Mouse (Mus musculus) hindbrain, postnatal 0 days (tissue): ENCODE results near the gene Rbm38. TPM values are rescaled to one million over a fixed set of nuclear protein-coding genes. Genes with fewer than 3 reads are reported as not detected.

Experiments
- ATAC-seq: fragments of 200-750 bp; cut with Nextera tagmentation; 2 replicates; pipeline ENCODE4 v1.8.0; 2017; ENCODE audit warnings: mild to moderate bottlenecking, moderate TSS enrichment, moderate library complexity
- DNase-seq: peaks from one replicate; pipeline ENCODE4 v3.0.0-alpha.2; 2015; ENCODE audit warnings: low spot score
- H3K27ac ChIP-seq: fragments of 300-500 bp; sonication (generic); 2 replicates; pipeline ENCODE4 v1.5.1; 2014; ENCODE audit warnings: mild to moderate bottlenecking
- H3K27me3 ChIP-seq: fragments of 300-500 bp; sonication (generic); 2 replicates; pipeline ENCODE4 v1.6.1; 2014; ENCODE audit warnings: low read length, mixed read lengths; ENCODE audit not compliant: insufficient read depth
- H3K36me3 ChIP-seq: fragments of 300-500 bp; sonication (generic); 2 replicates; pipeline ENCODE4 v1.6.1; 2014; ENCODE audit warnings: low read length, mixed read lengths; ENCODE audit not compliant: insufficient read depth
- H3K4me1 ChIP-seq: fragments of 300-500 bp; sonication (generic); 2 replicates; pipeline ENCODE4 v1.6.1; 2014; ENCODE audit warnings: antibody characterized with exemption, low read length, mixed read lengths; ENCODE audit not compliant: insufficient read depth
- H3K4me2 ChIP-seq: fragments of 300-500 bp; sonication (generic); 2 replicates; pipeline ENCODE4 v1.6.1; 2014; ENCODE audit warnings: low read depth, mild to moderate bottlenecking, low read length, moderate library complexity, mixed read lengths
- H3K4me3 ChIP-seq: fragments of 300-500 bp; sonication (generic); 2 replicates; pipeline ENCODE4 v1.5.1; 2014; ENCODE audit warnings: low read length
- H3K9ac ChIP-seq: fragments of 300-500 bp; sonication (generic); replicated peaks from 2 replicates; pipeline ENCODE4 v1.6.1; 2014; ENCODE audit warnings: mild to moderate bottlenecking, low read length, moderate library complexity, mixed read lengths
- H3K9me3 ChIP-seq: fragments of 300-500 bp; sonication (generic); 2 replicates; pipeline ENCODE4 v1.6.1; 2016; ENCODE audit warnings: low read length, mixed read lengths
- CTCF ChIP-seq: IDR thresholded peaks from 2 replicates; pipeline ENCODE4 v1.5.1; 2016; ENCODE audit warnings: antibody characterized with exemption, control low read depth, low read depth
- WGBS: fragments of 180-500 bp; shearing (Covaris S2); extraction: QIAGEN DNeasy Blood & Tissue Kit; methylation state at CpG from one replicate; pipeline ENCODE4 v1.1.7; 2014; 5-methylcytosine and 5-hydroxymethylcytosine counted together
- polyA plus RNA-seq: library from polyadenylated mRNA; unstranded; fragments of >200 nt; fragmentation: Nextera tagmentation; extraction: Ambion mirVana; gene quantifications from 2 replicates; pipeline ENCODE4 v1.2.1, GENCODE M21; 2015
- total RNA-seq: library from RNA; depleted of rRNA; stranded (reverse); fragments of >200 nt; gene quantifications from 2 replicates; pipeline ENCODE4 v1.2.3, GENCODE M21; 2014

Gene Rbm38
- total and polyA plus RNA-seq, 2 experiments from 2014 or later = 10.3 to 12.6 TPM

GRCm38 (mm10) chr2:172977409-172978130 lies 42.7 kb upstream of the Rbm38 start, which contains the start of gene Spo11:
Spo11 (plus strand) TSS chr2:172977700.
- H3K27ac ChIP-seq = no peak within 1 kb of the TSS
- H3K4me2 ChIP-seq = peak within 1 kb of the TSS; percentile 16
- no peak for DNase-seq
- H3K9me3 ChIP-seq = no peaks in the 10 kb centered on the region
- H3K36me3 ChIP-seq = no peaks in the 10 kb centered on the region
- no peaks in the 10 kb centered on the region for H3K27me3 ChIP-seq
- H3K4me3 ChIP-seq = no peak within 1 kb of the TSS
- H3K9ac ChIP-seq = no peak within 1 kb of the TSS
- TF ChIP-seq CTCF = no peak
- ATAC-seq = no peak
- peaks cover 8% of the 10 kb centered on the region; the same call in 1 of the 2 replicates for H3K4me1 ChIP-seq
- 16% methylated on average over 14 of the region's 14 CpGs for WGBS

- Histone ChIP-seq H3K27ac (no peak overlapping the region), H3K4me3 (no peak overlapping the region), H3K36me3 (no peaks in the 10 kb centered on the region), H3K4me2 (0 out of 2 replicates have a peak overlapping the region, but pooled peaks have one; percentile 16), H3K4me1 (peaks cover 8% of the 10 kb centered on the region; the same call in 1 of the 2 replicates), H3K9me3 (no peaks in the 10 kb centered on the region), H3K9ac (no peak overlapping the region), H3K27me3 (no peaks in the 10 kb centered on the region)
- no peak for TF ChIP-seq CTCF
- ATAC-seq (peak; percentile 66), DNase-seq (peak; percentile 42)
- 49% methylated on average over 4 of the region's 4 CpGs for WGBS
Measured at GRCm38 (mm10) chr2:172978131-172978633, 42.1 kb upstream of the Rbm38 start.

- H3K9me3 ChIP-seq = no peaks in the 10 kb centered on the region
- H3K27ac ChIP-seq = no peak overlapping the region
- H3K4me1 ChIP-seq = peaks cover 8% of the 10 kb centered on the region; the same call in 1 of the 2 replicates
- H3K9ac ChIP-seq = no peak overlapping the region
- 94% methylated on average over 43 of the region's 43 CpGs for WGBS
- H3K36me3 ChIP-seq = no peaks in the 10 kb centered on the region
- no peaks in the 10 kb centered on the region for H3K27me3 ChIP-seq
- H3K4me2 ChIP-seq = no peak overlapping the region
- no peak for TF ChIP-seq CTCF
- no peak overlapping the region for H3K4me3 ChIP-seq
- DNase-seq (no peak), ATAC-seq (no peak)
Measured at GRCm38 (mm10) chr2:172979666-172980345, 40.5 kb upstream of the Rbm38 start.

- Histone ChIP-seq H3K4me2 (no peak overlapping the region), H3K27ac (no peak overlapping the region), H3K9ac (no peak overlapping the region), H3K27me3 (no peaks in the 10 kb centered on the region), H3K36me3 (no peaks in the 10 kb centered on the region), H3K4me1 (no peaks in the 10 kb centered on the region), H3K4me3 (no peak overlapping the region), H3K9me3 (no peaks in the 10 kb centered on the region)
- ATAC-seq (no peak), DNase-seq (peak; percentile 47)
- peak; percentile 56 for TF ChIP-seq CTCF
- WGBS = 75% methylated on average over 9 of the region's 9 CpGs
Measured at GRCm38 (mm10) chr2:172982776-172983561, 37.3 kb upstream of the Rbm38 start.

GRCm38 (mm10) chr2:172990161-172990560 lies 30.1 kb upstream of the Rbm38 start:
- Histone ChIP-seq H3K4me1 (no peaks in the 10 kb centered on the region), H3K27ac (no peak overlapping the region), H3K9me3 (no peaks in the 10 kb centered on the region), H3K9ac (no peak overlapping the region), H3K27me3 (no peaks in the 10 kb centered on the region), H3K4me3 (no peak overlapping the region), H3K4me2 (no peak overlapping the region), H3K36me3 (no peaks in the 10 kb centered on the region)
- DNase-seq (no peak), ATAC-seq (no peak)
- no peak for TF ChIP-seq CTCF
- WGBS = 88% methylated on average over 6 of the region's 6 CpGs

GRCm38 (mm10) chr2:172996207-172996606 lies 24.1 kb upstream of the Rbm38 start:
- TF ChIP-seq CTCF = peak; percentile 92
- no peaks in the 10 kb centered on the region for H3K27me3 ChIP-seq
- DNase-seq (peak; percentile 88), ATAC-seq (no peak)
- H3K4me2 ChIP-seq = no peak overlapping the region
- no peaks in the 10 kb centered on the region for H3K9me3 ChIP-seq
- no peak overlapping the region for H3K9ac ChIP-seq
- H3K36me3 ChIP-seq = no peaks in the 10 kb centered on the region
- H3K4me3 ChIP-seq = no peak overlapping the region
- 12% methylated on average over 4 of the region's 4 CpGs for WGBS
- peaks cover 2% of the 10 kb centered on the region; the same call in 1 of the 2 replicates for H3K4me1 ChIP-seq
- no peak overlapping the region for H3K27ac ChIP-seq
